Mouse (Mus musculus): ENCODE results near the gene Slc25a25. TPM values are rescaled to one million over a fixed set of nuclear protein-coding genes. Genes with fewer than 3 reads are reported as not detected.

Gene Slc25a25
- polyA plus RNA-seq, 1 experiment, result 19.9 TPM

DNA sequence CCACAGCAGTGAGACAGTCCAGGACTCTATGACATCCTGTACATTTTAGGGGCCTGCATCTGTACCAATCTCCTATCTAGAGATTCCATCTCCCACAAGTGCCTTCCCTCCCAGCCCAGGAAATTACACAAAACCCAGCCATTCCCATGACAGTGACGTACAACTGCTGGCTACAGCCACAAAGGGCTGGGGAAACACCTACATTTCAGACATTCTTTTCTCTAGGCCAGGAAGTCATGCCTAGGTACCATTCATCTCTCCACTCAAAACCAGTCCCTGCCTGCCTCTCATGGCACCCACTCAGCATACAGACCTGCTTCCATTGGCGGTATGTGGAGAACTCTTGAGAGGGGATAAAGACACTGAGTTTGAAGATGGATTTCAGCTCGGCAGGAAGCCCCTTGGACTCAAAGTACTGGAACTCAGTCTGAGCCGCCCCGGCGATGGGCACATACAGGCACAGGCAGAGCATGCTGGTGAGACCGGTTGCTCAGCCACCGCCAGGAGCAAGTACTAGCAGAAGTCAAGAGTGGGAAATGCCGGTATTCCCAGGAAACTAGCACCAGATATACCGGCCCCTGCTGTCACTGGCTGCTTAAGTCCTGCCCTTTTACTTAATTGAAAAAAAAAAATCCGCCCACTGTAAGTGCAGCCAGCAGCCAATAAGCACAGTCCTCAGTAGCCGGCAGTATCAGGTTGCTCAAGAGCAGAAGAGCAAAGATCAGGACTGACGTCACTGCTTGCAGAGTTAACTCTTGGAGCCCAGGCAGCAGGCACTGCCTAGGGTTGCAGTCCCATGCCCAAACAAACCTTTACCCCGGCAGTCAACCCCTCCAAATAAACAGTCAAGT lies 27.5 kb downstream of the Slc25a25 start:
- peaks cover 42% of the 10 kb centered on the region for H3K4me1 ChIP-seq (ENCODE audit: control insufficient read depth, insufficient read depth, low read length)
- peak overlapping the region; percentile 61 for H3K4me3 ChIP-seq (replicated peaks; ENCODE audit: extremely low read depth, low read depth, low read length)
- 10% methylated on average over 14 of the region's 14 CpGs for WGBS
- TF ChIP-seq POLR2A (IDR thresholded peaks at IDR 0.05; ENCODE audit: borderline replicate concordance, extremely low read depth, low read depth, low read length) (peak; percentile 55; the same call in 1 of the 2 replicates), CTCF (IDR thresholded peaks at IDR 0.05; ENCODE audit: insufficient read depth, low read length) (no peak)
- peak; percentile 80 for DNase-seq

DNA sequence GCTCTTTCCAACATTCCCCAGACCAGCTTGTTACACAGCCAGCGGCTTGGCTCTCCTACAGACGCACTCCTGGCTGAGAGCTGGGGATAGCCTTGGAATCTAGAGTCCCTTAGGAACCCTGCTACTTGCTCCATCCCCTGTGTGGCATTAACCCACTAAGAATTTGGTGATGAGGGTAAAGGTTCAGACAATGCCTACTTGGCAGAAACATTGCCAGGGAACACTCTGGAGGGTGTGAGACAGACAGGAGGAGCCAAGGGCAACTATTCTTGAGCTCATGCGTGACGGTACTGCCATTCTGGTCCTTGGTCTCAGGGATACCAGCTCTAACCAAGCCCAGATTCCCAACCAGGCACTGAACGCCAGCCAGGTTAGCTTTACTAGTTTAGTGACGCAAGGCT lies 29.4 kb downstream of the Slc25a25 start:
- peaks cover 30% of the 10 kb centered on the region for H3K4me1 ChIP-seq (ENCODE audit: control insufficient read depth, insufficient read depth, low read length)
- DNase-seq, result no peak
- no peak overlapping the region for H3K4me3 ChIP-seq (replicated peaks; ENCODE audit: extremely low read depth, low read depth, low read length)
- WGBS, result 78% methylated on average over 6 of the region's 6 CpGs
- TF ChIP-seq POLR2A (IDR thresholded peaks at IDR 0.05; ENCODE audit: borderline replicate concordance, extremely low read depth, low read depth, low read length) (no peak), CTCF (IDR thresholded peaks at IDR 0.05; ENCODE audit: insufficient read depth, low read length) (no peak)

DNA sequence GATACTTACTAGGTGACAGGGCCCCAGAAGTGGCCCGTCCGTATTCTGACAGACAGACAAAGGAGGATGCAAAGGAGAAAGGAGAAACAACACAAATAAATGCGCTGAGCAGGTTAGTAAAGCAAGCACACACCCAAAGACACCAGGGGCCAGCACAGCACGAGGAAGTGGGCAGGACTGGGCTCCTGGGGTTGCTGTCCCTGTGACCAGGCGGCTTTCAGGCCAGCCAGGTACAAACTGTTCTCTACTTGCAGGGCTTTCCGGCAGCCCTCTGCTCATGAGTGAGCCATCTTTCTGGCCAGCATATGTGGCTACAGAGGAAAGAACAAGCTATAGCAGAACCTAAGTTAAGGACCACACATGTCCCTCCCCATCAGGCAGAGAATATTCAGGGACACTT lies 30.6 kb downstream of the Slc25a25 start:
- no peak for TF ChIP-seq CTCF (IDR thresholded peaks at IDR 0.05; ENCODE audit: insufficient read depth, low read length)
- TF ChIP-seq POLR2A (IDR thresholded peaks at IDR 0.05; ENCODE audit: borderline replicate concordance, extremely low read depth, low read depth, low read length), result no peak
- DNase-seq, result no peak

DNA sequence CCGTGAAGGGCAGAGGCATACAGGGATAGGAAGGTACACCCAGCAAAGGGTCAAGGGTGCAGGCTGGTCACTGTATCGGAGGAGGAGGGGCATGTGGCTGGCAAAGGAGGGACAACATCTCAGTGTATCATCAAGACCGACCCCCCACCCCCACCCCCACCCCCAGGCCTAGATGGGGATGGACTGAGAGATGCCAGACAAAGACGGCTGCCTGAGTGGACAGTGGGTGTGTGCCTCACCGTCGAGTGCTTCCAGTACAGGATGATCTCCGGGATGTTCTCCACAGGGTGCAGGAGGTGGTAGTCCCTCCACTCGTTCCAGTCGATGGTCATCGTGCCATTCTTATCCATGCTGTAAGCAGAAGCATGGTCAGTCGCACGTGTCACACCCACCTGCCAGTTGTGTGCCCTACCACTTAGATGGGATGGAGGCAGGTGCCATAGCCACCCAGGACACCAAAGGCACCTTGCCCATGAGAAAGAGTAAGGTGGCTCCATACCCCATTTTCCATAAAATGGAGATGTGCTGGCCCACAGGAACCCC lies 31.1 kb downstream of the Slc25a25 start:
- DNase-seq, result no peak
- no peak for TF ChIP-seq POLR2A (IDR thresholded peaks at IDR 0.05; ENCODE audit: borderline replicate concordance, extremely low read depth, low read depth, low read length)
- no peak for TF ChIP-seq CTCF (IDR thresholded peaks at IDR 0.05; ENCODE audit: insufficient read depth, low read length)
- Histone ChIP-seq H3K4me3 (replicated peaks; ENCODE audit: extremely low read depth, low read depth, low read length) (no peak overlapping the region), H3K4me1 (ENCODE audit: control insufficient read depth, insufficient read depth, low read length) (peaks cover 30% of the 10 kb centered on the region)
- 85% methylated on average over 12 of the region's 12 CpGs for WGBS

More for the DNA sequence above, 30.6 kb downstream of the Slc25a25 start:
- Histone ChIP-seq H3K4me3 (replicated peaks; ENCODE audit: extremely low read depth, low read depth, low read length) (no peak overlapping the region), H3K4me1 (ENCODE audit: control insufficient read depth, insufficient read depth, low read length) (peaks cover 30% of the 10 kb centered on the region)
- 82% methylated on average over 6 of the region's 6 CpGs for WGBS

DNA sequence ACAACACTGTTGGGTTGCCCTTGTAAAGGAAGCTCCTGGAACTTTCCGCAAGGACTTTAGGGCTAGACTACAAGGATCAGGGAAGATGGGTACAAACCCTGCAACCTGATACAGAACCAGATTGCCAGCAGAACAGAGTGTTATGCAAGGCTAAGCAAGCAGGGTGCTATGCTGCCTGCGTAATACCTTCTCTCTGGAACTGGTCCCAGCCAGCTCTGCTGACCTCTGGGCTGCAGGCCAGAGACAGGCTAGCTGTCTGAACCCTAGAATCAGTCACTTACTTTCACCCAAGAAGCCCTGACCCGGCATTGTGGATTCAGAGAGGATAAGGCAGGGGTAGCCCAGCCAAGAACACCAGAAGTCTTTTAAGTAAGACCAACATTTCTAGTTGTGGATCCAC lies 31.9 kb downstream of the Slc25a25 start:
- DNase-seq, result peak; percentile 62
- 59% methylated on average over 3 of the region's 3 CpGs for WGBS
- TF ChIP-seq POLR2A (IDR thresholded peaks at IDR 0.05; ENCODE audit: borderline replicate concordance, extremely low read depth, low read depth, low read length) (no peak), CTCF (IDR thresholded peaks at IDR 0.05; ENCODE audit: insufficient read depth, low read length) (no peak)
- Histone ChIP-seq H3K4me3 (replicated peaks; ENCODE audit: extremely low read depth, low read depth, low read length) (no peak overlapping the region), H3K4me1 (ENCODE audit: control insufficient read depth, insufficient read depth, low read length) (peaks cover 22% of the 10 kb centered on the region)

DNA sequence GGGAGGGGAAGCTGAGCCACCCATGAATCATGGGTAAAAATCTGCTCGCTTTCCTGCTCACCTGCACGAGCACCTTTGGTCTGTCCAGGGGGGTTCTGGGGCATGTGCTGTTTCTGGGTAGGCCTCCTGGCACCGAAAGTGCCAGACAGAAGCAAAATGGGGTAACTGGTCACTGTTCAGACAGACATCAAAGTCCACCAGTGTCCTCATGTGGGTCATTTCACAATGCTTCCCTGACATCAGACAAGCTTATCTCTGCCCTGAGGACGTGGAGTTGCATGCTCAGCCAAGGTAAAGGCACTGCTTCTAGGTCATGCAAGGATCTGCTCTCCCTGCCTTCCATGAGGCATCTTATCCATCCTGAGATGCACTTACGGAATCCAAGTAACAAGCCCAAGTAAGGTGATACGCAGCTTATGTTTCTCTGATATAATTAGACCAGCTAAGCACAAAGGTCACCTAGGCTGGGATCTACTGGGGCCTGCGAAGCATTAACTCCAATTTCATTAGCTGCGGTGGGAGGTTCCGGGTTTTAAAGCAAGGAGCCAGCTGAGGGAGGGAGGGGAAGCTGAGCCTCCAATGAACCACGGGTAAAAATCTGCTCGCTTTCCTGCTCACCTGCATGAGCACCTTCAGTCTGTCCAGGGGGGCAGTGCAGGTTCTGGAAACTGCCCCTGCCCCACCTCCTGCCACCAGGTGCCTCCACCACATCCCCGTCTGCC lies 32.7 kb downstream of the Slc25a25 start:
- Histone ChIP-seq H3K4me1 (ENCODE audit: control insufficient read depth, insufficient read depth, low read length) (peaks cover 19% of the 10 kb centered on the region), H3K4me3 (replicated peaks; ENCODE audit: extremely low read depth, low read depth, low read length) (no peak overlapping the region)
- 85% methylated on average over 12 of the region's 12 CpGs for WGBS
- DNase-seq, result no peak
- TF ChIP-seq CTCF (IDR thresholded peaks at IDR 0.05; ENCODE audit: insufficient read depth, low read length) (no peak), POLR2A (IDR thresholded peaks at IDR 0.05; ENCODE audit: borderline replicate concordance, extremely low read depth, low read depth, low read length) (no peak)

DNA sequence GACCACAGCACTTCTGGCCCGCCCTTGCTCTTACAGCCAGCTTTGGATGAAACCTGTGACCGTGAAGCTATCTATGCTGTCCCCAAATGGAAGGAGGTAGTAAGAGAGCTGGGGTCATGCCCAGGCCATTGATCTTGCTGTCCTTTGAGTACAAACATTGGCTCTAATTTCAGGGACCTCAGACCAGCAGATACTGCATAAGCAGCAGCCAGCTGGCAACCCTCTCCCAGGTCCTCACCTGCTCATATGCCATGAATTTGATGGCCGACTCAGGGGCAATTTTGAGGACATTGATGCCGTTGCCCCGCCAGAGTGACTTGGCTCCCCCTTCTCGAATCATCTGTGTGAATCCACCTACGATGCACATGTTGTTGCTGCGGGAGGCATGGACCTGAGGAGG lies 33.8 kb downstream of the Slc25a25 start:
- TF ChIP-seq CTCF (IDR thresholded peaks at IDR 0.05; ENCODE audit: insufficient read depth, low read length) (no peak), POLR2A (IDR thresholded peaks at IDR 0.05; ENCODE audit: borderline replicate concordance, extremely low read depth, low read depth, low read length) (no peak)
- Histone ChIP-seq H3K4me1 (ENCODE audit: control insufficient read depth, insufficient read depth, low read length) (peaks cover 11% of the 10 kb centered on the region), H3K4me3 (replicated peaks; ENCODE audit: extremely low read depth, low read depth, low read length) (no peak overlapping the region)
- 85% methylated on average over 8 of the region's 8 CpGs for WGBS
- DNase-seq, result no peak

DNA sequence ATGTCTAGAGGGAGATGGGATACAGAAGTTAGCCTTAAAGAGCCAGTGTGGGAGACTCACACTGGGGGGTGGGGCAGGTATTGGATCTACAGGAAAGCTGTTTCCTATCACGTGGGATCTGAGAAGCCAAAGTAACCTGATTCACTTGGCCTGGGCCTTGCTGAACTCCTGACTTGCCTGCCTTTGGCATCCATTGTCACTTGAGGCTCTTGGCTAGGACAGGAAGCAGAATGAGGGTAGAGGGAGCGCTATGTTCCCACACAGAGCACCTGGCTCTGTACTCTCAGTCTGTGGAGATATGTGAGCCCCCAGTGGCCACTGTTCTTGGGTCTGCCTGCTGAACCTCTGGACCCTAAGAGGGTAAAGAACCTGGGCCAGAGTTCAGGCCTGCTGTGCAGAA lies 34.7 kb downstream of the Slc25a25 start:
- no peak overlapping the region for H3K4me3 ChIP-seq (replicated peaks; ENCODE audit: extremely low read depth, low read depth, low read length)
- peaks cover 4% of the 10 kb centered on the region for H3K4me1 ChIP-seq (ENCODE audit: control insufficient read depth, insufficient read depth, low read length)
- 81% methylated on average over 2 of the region's 2 CpGs for WGBS
- no peak for TF ChIP-seq POLR2A (IDR thresholded peaks at IDR 0.05; ENCODE audit: borderline replicate concordance, extremely low read depth, low read depth, low read length)
- no peak for TF ChIP-seq CTCF (IDR thresholded peaks at IDR 0.05; ENCODE audit: insufficient read depth, low read length)
- DNase-seq, result no peak

DNA sequence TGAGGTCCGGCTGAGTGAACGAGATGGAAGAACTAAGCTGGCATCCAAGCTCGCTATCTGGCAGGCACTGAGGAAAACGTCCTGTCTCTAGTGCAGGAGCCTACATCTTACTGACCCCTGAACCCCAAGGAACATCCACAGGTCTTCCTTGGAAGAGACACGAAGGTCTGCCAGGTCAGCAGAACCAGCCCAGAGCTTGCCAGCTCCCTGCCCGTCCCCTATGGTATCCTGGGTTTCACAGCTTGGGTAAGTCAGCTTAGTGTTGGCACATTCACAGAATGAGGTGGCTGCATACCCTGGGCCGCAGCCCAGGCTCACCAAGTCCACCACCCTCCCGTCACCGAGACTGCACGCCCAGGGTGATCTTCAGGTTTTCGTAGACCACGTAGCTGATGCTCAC lies 35.4 kb downstream of the Slc25a25 start:
- no peak for DNase-seq
- 92% methylated on average over 12 of the region's 12 CpGs for WGBS
- Histone ChIP-seq H3K4me3 (replicated peaks; ENCODE audit: extremely low read depth, low read depth, low read length) (no peak overlapping the region), H3K4me1 (ENCODE audit: control insufficient read depth, insufficient read depth, low read length) (peaks cover 2% of the 10 kb centered on the region; the same call in 1 of the 2 replicates)
- TF ChIP-seq CTCF (IDR thresholded peaks at IDR 0.05; ENCODE audit: insufficient read depth, low read length) (no peak), POLR2A (IDR thresholded peaks at IDR 0.05; ENCODE audit: borderline replicate concordance, extremely low read depth, low read depth, low read length) (no peak)

Measured in lung, adult 2 months (tissue).